Comparison of ENCODE assay signal across 12 mouse cellular contexts in genomic region chr16:78626803-78627202, GRCm38 (mm10). TPM values are rescaled to one million over a fixed set of nuclear protein-coding genes. Genes with fewer than 3 reads are reported as not detected.
DNase-seq lines count a peak whose midpoint lies in the region; ATAC-seq and TF ChIP-seq lines count a peak whose summit lies in the region.
"Had no signal": no experiment of that assay in that cellular context is flagged by ENCODE, and none has a peak within 500 bp of the region (broad histone marks: within the 10 kb centered on the region; RNA-seq: fewer than 3 reads in every experiment).

No protein-coding gene starts in this region.

- H3K79me2 ChIP-seq in liver, adult 2 months (ENCODE audit: control insufficient read depth, insufficient read depth, low read length): no peaks in the 10 kb centered on the region

- H3K27ac ChIP-seq in forebrain, embryonic 14.5 days (ENCODE audit: low read depth, low read length): no peak overlapping the region
- no peak overlapping the region for H3K27ac ChIP-seq in forebrain, embryonic 15.5 days (replicated peaks)
- H3K27ac ChIP-seq in liver, adult 2 months (replicated peaks; ENCODE audit: insufficient read depth, low read depth, low read length): no peak overlapping the region
- H3K27ac ChIP-seq in liver, embryonic 11.5 days (ENCODE audit: low read depth, low read length): no peak overlapping the region
- H3K27ac ChIP-seq: hindbrain, embryonic 15.5 days had no signal

- H3K27me3 ChIP-seq in forebrain, embryonic 14.5 days (replicated peaks; ENCODE audit: control insufficient read depth, insufficient read depth, low read length): no peaks in the 10 kb centered on the region
- H3K27me3 ChIP-seq in forebrain, embryonic 15.5 days: no peaks in the 10 kb centered on the region
- no peaks in the 10 kb centered on the region for H3K27me3 ChIP-seq in liver, adult 2 months (ENCODE audit: control insufficient read depth, insufficient read depth, low read length)
- no peaks in the 10 kb centered on the region for H3K27me3 ChIP-seq in liver, embryonic 11.5 days (replicated peaks; ENCODE audit: control insufficient read depth, insufficient read depth, low read length)
- H3K27me3 ChIP-seq: hindbrain, embryonic 15.5 days had no signal

- H3K9ac ChIP-seq in forebrain, embryonic 14.5 days (ENCODE audit: low read length): no peak overlapping the region
- H3K9ac ChIP-seq in forebrain, embryonic 15.5 days (replicated peaks): no peak overlapping the region
- no peak overlapping the region for H3K9ac ChIP-seq in liver, adult 2 months (ENCODE audit: low read depth, low read length)
- H3K9ac ChIP-seq in liver, embryonic 11.5 days (ENCODE audit: low read depth, low read length): no peak overlapping the region
- H3K9ac ChIP-seq: hindbrain, embryonic 15.5 days had no signal

- ATAC-seq in forebrain, embryonic 14.5 days: no peak
- no peak for ATAC-seq in forebrain, embryonic 15.5 days (replicated peaks)
- no peak for ATAC-seq in liver, embryonic 11.5 days (replicated peaks; ENCODE audit: low FRiP score)
- peak; percentile 91 for ATAC-seq in granulocyte monocyte progenitor cell, adult 5-6 weeks (replicated peaks; ENCODE audit: poor library complexity, severe bottlenecking)

- H3K4me1 ChIP-seq in forebrain, embryonic 14.5 days (ENCODE audit: control insufficient read depth, insufficient read depth, low read length): no peaks in the 10 kb centered on the region
- H3K4me1 ChIP-seq in forebrain, embryonic 15.5 days: no peaks in the 10 kb centered on the region
- H3K4me1 ChIP-seq in liver, adult 2 months (ENCODE audit: control insufficient read depth, insufficient read depth, low read length): peaks cover 1% of the 10 kb centered on the region; the same call in 1 of the 2 replicates
- H3K4me1 ChIP-seq in liver, embryonic 11.5 days (replicated peaks; ENCODE audit: control insufficient read depth, insufficient read depth, low read length): no peaks in the 10 kb centered on the region
- H3K4me1 ChIP-seq: hindbrain, embryonic 15.5 days; megakaryocyte, embryonic 14.5 days had no signal

- peak; percentile 22; the same call in 1 of the 2 replicates for TF ChIP-seq CTCF in liver, adult 2 months (IDR thresholded peaks at IDR 0.05; ENCODE audit: low read depth, low read length)

- no peaks in the 10 kb centered on the region for H3K9me3 ChIP-seq in forebrain, embryonic 14.5 days (replicated peaks; ENCODE audit: control insufficient read depth, low read length)
- H3K9me3 ChIP-seq in forebrain, embryonic 15.5 days: no peaks in the 10 kb centered on the region
- H3K9me3 ChIP-seq in liver, embryonic 11.5 days (ENCODE audit: control insufficient read depth, low read length): no peaks in the 10 kb centered on the region
- H3K9me3 ChIP-seq: hindbrain, embryonic 15.5 days; megakaryocyte, embryonic 14.5 days had no signal

- no peak overlapping the region for H3K4me2 ChIP-seq in forebrain, embryonic 14.5 days (ENCODE audit: low read length)
- H3K4me2 ChIP-seq in forebrain, embryonic 15.5 days (replicated peaks): no peak overlapping the region
- H3K4me2 ChIP-seq in liver, embryonic 11.5 days: no peak overlapping the region
- H3K4me2 ChIP-seq: hindbrain, embryonic 15.5 days had no signal

- no peak overlapping the region for H3K4me3 ChIP-seq in forebrain, embryonic 14.5 days (ENCODE audit: low read depth, low read length)
- no peak overlapping the region for H3K4me3 ChIP-seq in forebrain, embryonic 15.5 days
- no peak overlapping the region for H3K4me3 ChIP-seq in liver, adult 2 months (ENCODE audit: insufficient read depth, low read depth, low read length)
- no peak overlapping the region for H3K4me3 ChIP-seq in liver, embryonic 11.5 days (ENCODE audit: low read depth, low read length)
- H3K4me3 ChIP-seq: hindbrain, embryonic 15.5 days; megakaryocyte, embryonic 14.5 days had no signal

- H3K36me3 ChIP-seq in forebrain, embryonic 14.5 days (ENCODE audit: control insufficient read depth, insufficient read depth, low read length): no peaks in the 10 kb centered on the region
- H3K36me3 ChIP-seq in forebrain, embryonic 15.5 days: no peaks in the 10 kb centered on the region
- no peaks in the 10 kb centered on the region for H3K36me3 ChIP-seq in liver, adult 2 months (ENCODE audit: control insufficient read depth, insufficient read depth, low read length)
- H3K36me3 ChIP-seq in liver, embryonic 11.5 days (ENCODE audit: control insufficient read depth, insufficient read depth, low read length): no peaks in the 10 kb centered on the region
- H3K36me3 ChIP-seq: hindbrain, embryonic 15.5 days had no signal

- TF ChIP-seq POLR2A in liver, adult 2 months (IDR thresholded peaks at IDR 0.05; ENCODE audit: extremely low read depth, insufficient read depth, low read length): no peak

- DNase-seq in forebrain, embryonic 14.5 days (ENCODE audit: low spot score): peak; percentile 27
- peak; percentile 31 for DNase-seq in liver, adult 2 months (ENCODE audit: extremely low read depth, low read depth, low spot score)
- no peak for DNase-seq in liver, embryonic 11.5 days (ENCODE audit: low spot score)
- DNase-seq in 416B (ENCODE audit: low read depth): peak; percentile 69
- DNase-seq in urinary bladder, postnatal 10 days (ENCODE audit: low spot score): no peak
- no peak for DNase-seq in gastrocnemius, postnatal 10 days
- DNase-seq: adrenal gland, adult 8-10 months; kidney, postnatal 25 days had no signal

- WGBS in forebrain, embryonic 14.5 days: 67% methylated on average over 2 of the region's 2 CpGs
- 62% methylated on average over 2 of the region's 2 CpGs for WGBS in forebrain, embryonic 15.5 days
- 38% methylated on average over 2 of the region's 2 CpGs for WGBS in liver, adult 2 months
- 64% methylated on average over 2 of the region's 2 CpGs for WGBS in liver, embryonic 11.5 days

RNA-seq across cellular contexts. Expression of gene D16Ertd472e, which starts 50.3 kb away (rescaled TPM):
- polyA plus RNA-seq in forebrain, embryonic 14.5 days (2014; fragmentation: Nextera tagmentation; extraction: Ambion mirVana): 7.3 and 9.8 TPM in 2 replicates
- 11.3 and 12.8 TPM in 2 replicates for polyA plus RNA-seq in forebrain, embryonic 15.5 days (2015; fragmentation: Nextera tagmentation; extraction: Ambion mirVana)
- total RNA-seq in liver, adult 2 months (2014; rRNA removed): 6.1 and 7.6 TPM in 2 replicates
- 3.6 and 3.9 TPM in 2 replicates for polyA plus RNA-seq in liver, adult 2 months (2012; rRNA removed)
- 12.8 and 14.5 TPM in 2 replicates for polyA plus RNA-seq in liver, embryonic 11.5 days (2014; fragmentation: Nextera tagmentation; extraction: Ambion mirVana)
- 26.8 and 52.8 TPM in 2 replicates for total RNA-seq in granulocyte monocyte progenitor cell, adult 5-6 weeks (2014; fragmentation: Nextera tagmentation)
- 53.9 and 58.5 TPM in 2 replicates for total RNA-seq in granulocyte monocyte progenitor cell, adult 5-6 weeks (2017)
- 1 to 10 TPM; 5.7 to 7.3 TPM for total RNA-seq in gastrocnemius, postnatal 10 days (2021)

Comparison
In these comparisons a context has a peak if more than half of its experiments do, and no peak if none do; other contexts are left out.
1. DNase-seq: peak in forebrain, embryonic 14.5 days (single experiment), liver, adult 2 months (single experiment) and 416B (single experiment); none in liver, embryonic 11.5 days (single experiment), urinary bladder, postnatal 10 days (single experiment) and gastrocnemius, postnatal 10 days (single experiment).